Mouse (Mus musculus) limb, embryonic 14.5 days (tissue): ENCODE measurements around the gene Atf7ip2. TPM values are rescaled to one million over a fixed set of nuclear protein-coding genes. Genes with fewer than 3 reads are reported as not detected.

Experiments
- ATAC-seq: fragments of 200-750 bp; cut with Nextera tagmentation; 2 replicates; pipeline ENCODE4 v1.8.0; 2017; ENCODE audit warnings: low read depth, moderate number of reproducible peaks, moderate TSS enrichment; ENCODE audit not compliant: low FRiP score
- DNase-seq: peaks from one replicate; pipeline ENCODE4 v3.0.0-alpha.2; 2015; ENCODE audit warnings: low spot score
- H3K27ac ChIP-seq: fragments of 300-500 bp; sonication (generic); replicated peaks from 2 replicates; pipeline ENCODE4 v1.5.1; 2014; ENCODE audit warnings: low read depth, mild to moderate bottlenecking, low read length, moderate library complexity, mixed read lengths
- H3K27me3 ChIP-seq: fragments of 300-500 bp; sonication (generic); 2 replicates; pipeline ENCODE4 v1.6.1; 2014; ENCODE audit warnings: low read length, mixed read lengths; ENCODE audit not compliant: control insufficient read depth, insufficient read depth
- H3K36me3 ChIP-seq: fragments of 300-500 bp; sonication (generic); 2 replicates; pipeline ENCODE4 v1.6.1; 2014; ENCODE audit warnings: mild to moderate bottlenecking, low read length, moderate library complexity, mixed read lengths; ENCODE audit not compliant: control insufficient read depth, insufficient read depth
- H3K4me1 ChIP-seq: fragments of 300-500 bp; sonication (generic); 2 replicates; pipeline ENCODE4 v1.6.1; 2014; ENCODE audit warnings: antibody characterized with exemption, low read length, mixed read lengths; ENCODE audit not compliant: control insufficient read depth, insufficient read depth
- H3K4me2 ChIP-seq: fragments of 300-500 bp; sonication (generic); replicated peaks from 2 replicates; pipeline ENCODE4 v1.6.1; 2014; ENCODE audit warnings: low read depth, mild to moderate bottlenecking, low read length, moderate library complexity; ENCODE audit not compliant: severe bottlenecking
- H3K4me3 ChIP-seq: fragments of 300-500 bp; sonication (generic); replicated peaks from 2 replicates; pipeline ENCODE4 v1.5.1; 2014; ENCODE audit warnings: low read length
- H3K9ac ChIP-seq: fragments of 300-500 bp; sonication (generic); 2 replicates; pipeline ENCODE4 v1.6.1; 2014; ENCODE audit warnings: mild to moderate bottlenecking, low read depth, low read length, moderate library complexity; ENCODE audit not compliant: severe bottlenecking
- H3K9me3 ChIP-seq: fragments of 300-500 bp; sonication (generic); 2 replicates; pipeline ENCODE4 v1.6.1; 2016; ENCODE audit warnings: low read length; ENCODE audit not compliant: control insufficient read depth
- POLR2A ChIP-seq: fragments of 200-500 bp; IDR thresholded peaks from 2 replicates; pipeline ENCODE4 v1.8.0; 2012; ENCODE audit warnings: inconsistent platforms, mild to moderate bottlenecking, moderate library complexity, borderline replicate concordance; ENCODE audit not compliant: insufficient read depth, insufficient read length; ENCODE audit errors: extremely low read depth
- WGBS: fragments of 180-500 bp; shearing (Covaris S2); extraction: QIAGEN DNeasy Blood & Tissue Kit; methylation state at CpG from one replicate; pipeline ENCODE4 v1.1.7; 2014; 5-methylcytosine and 5-hydroxymethylcytosine counted together
- polyA plus RNA-seq, 2 experiments: library from polyadenylated mRNA; depleted of rRNA in 1 of 2; stranded (reverse) in 1 of 2; unstranded in 1 of 2; fragments of >200 nt; fragmentation: Nextera tagmentation in 1 of 2; extraction: Ambion mirVana in 1 of 2; gene quantifications; 2 replicates each; pipeline versions ENCODE4 v1.2.1 to v1.2.3; 2012 to 2014

Gene Atf7ip2
- polyA plus RNA-seq (2012; rRNA removed) = 1.3 and 1.4 TPM in 2 replicates
- 0.82 and 1.4 TPM in 2 replicates for polyA plus RNA-seq (2014; fragmentation: Nextera tagmentation; extraction: Ambion mirVana)

DNA sequence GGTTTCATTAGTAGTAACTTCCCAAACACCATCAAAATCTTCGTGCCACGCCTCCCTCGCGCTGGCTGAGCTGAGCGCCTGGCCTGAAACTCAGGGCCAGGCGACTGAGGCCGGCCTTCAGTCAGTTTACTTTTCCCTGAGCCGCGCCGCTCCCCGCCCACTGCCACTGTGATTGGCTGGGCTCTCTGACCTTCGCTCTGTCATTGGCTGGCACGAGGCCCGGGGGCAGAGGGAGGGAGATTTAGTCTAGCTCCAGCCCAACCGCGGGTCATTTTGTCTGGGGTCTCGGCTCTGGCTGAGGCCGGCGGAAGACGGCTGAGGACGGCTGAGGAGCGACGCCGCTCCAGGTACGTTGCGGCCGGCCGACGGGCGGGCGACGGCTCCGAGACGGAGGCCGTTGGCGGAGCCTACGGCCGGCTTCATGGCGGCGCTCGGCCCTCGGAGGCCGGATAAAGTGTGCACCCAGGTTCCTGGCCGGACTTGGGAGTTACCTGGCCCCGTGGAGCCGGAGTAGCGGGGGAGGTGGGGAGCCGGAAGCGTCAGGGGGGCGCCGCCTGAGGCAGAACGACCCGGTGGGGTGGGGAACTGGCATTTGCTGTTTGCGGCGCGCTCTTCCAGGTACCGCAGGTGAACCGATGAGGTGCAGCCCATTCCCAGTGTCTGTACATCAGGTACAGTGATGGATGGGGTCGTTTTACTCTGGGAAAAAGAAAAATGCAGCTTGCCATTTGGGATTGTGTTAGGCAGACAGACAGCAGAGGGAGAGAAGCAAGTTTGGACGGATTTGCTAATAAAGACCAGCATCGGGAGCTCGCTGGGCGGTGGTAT, at the start of gene Atf7ip2:
Gene Atf7ip2, plus strand, starts transcription at position 34 of the 828 bp plus-strand sequence.
- WGBS = under 1% methylated on average over 58 of the region's 63 CpGs
- Histone ChIP-seq H3K27me3 (no peaks in the 10 kb centered on the region), H3K4me2 (peak within 1 kb of the TSS; percentile 97), H3K9me3 (peaks cover 3% of the 10 kb centered on the region; the same call in 1 of the 2 replicates), H3K4me3 (peak within 1 kb of the TSS; percentile 54), H3K4me1 (peaks cover 7% of the 10 kb centered on the region; the same call in 1 of the 2 replicates), H3K27ac (no peak within 1 kb of the TSS), H3K9ac (peak within 1 kb of the TSS; percentile 65), H3K36me3 (no peaks in the 10 kb centered on the region)
- ATAC-seq (peak; percentile 98), DNase-seq (peak; percentile 87)
- TF ChIP-seq POLR2A = 0 out of 2 replicates have a peak, but pooled peaks have one; percentile 21

DNA sequence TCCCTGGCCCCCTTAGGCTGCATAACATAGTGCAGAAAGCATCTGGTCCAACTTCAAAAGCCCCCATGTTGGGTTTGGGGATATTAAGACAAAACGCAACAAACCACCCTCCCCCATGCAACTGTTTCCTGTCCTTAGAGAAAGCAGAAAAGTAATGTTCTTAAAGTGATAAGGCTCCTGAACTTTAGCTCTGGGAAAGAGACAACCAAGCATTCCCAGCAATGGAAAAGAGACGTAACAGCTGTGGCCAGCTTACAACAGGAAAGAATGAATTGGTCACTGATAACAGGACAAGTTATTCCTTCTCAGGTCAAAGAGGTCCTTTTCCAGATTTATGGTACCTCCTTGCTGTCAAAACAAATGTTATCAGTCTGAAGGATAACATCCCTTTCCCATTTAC, 49.3 kb upstream of the Atf7ip2 start:
- no peaks in the 10 kb centered on the region for H3K9me3 ChIP-seq
- no peak for TF ChIP-seq POLR2A
- no peaks in the 10 kb centered on the region for H3K27me3 ChIP-seq
- H3K27ac ChIP-seq = no peak overlapping the region
- no peaks in the 10 kb centered on the region for H3K36me3 ChIP-seq
- H3K4me2 ChIP-seq = no peak overlapping the region
- H3K4me1 ChIP-seq = no peaks in the 10 kb centered on the region
- ATAC-seq = no peak
- WGBS = 68% methylated on average over 2 of the region's 2 CpGs
- no peak overlapping the region for H3K4me3 ChIP-seq
- DNase-seq = no peak
- H3K9ac ChIP-seq = no peak overlapping the region

DNA sequence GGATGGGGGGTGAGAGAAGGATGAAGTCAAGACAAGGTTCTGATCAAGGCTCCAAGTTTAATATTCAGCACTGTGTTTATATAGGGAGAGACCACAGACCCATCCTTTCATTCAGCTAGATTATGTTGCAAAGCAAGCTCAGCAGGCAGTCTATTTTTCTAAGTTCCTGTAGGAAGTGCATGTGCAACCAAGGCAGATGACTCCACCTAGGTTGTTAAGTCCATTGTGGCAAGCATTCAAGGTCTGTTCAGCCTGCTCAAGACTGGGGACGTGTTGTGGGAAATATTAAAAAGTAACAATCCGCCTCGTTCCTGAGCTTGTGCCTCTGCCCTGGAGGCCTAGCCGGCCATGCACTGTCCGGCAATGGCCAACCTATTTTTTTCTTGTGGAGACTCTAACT, 45.1 kb upstream of the Atf7ip2 start:
- Histone ChIP-seq H3K9ac (no peak overlapping the region), H3K4me2 (no peak overlapping the region), H3K27me3 (no peaks in the 10 kb centered on the region), H3K36me3 (no peaks in the 10 kb centered on the region), H3K27ac (no peak overlapping the region), H3K4me3 (no peak overlapping the region), H3K4me1 (no peaks in the 10 kb centered on the region), H3K9me3 (no peaks in the 10 kb centered on the region)
- no peak for TF ChIP-seq POLR2A
- ATAC-seq (no peak), DNase-seq (no peak)
- WGBS = 93% methylated on average over 5 of the region's 5 CpGs

DNA sequence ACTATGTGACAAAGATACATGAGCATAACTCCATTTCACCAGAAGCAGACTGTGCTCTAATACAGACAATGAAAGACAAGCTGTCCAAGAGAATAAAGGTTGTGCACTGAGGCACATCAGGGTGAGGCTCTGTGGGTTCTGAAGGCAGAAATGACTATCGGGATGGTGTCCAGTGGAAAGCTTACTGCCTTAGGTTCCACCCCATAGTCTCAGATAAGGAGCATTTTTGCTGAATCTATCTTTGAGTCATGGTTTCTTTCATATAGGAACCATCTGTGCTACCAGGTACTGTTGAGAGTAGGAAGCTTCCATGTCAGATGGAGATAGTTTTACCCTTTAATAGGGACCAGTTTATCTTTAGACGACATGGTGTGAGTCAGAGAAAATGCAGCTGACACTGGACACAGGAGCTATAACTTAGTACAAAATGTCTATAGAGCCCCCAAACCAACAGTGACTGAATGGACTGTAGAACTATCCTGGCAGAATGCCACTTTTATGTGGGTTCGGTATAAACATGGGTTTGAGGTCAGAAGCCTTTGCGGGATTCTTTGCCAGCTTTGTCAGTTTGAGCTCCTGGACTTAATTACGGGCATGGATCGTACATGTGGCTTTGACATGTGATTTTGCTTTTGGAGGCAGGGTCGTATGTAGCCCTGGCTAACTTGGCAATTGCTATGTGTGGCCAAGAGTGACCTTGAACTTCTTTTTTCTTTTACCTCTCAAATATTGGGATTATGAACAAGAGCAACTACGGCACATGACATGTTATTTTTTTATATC, 23.2 kb upstream of the Atf7ip2 start:
- DNase-seq (peak; percentile 12), ATAC-seq (no peak)
- Histone ChIP-seq H3K4me2 (no peak overlapping the region), H3K9ac (no peak overlapping the region), H3K4me1 (no peaks in the 10 kb centered on the region), H3K9me3 (no peaks in the 10 kb centered on the region), H3K27me3 (no peaks in the 10 kb centered on the region), H3K27ac (no peak overlapping the region), H3K36me3 (no peaks in the 10 kb centered on the region), H3K4me3 (no peak overlapping the region)
- 64% methylated on average over 8 of the region's 8 CpGs for WGBS
- TF ChIP-seq POLR2A = no peak

DNA sequence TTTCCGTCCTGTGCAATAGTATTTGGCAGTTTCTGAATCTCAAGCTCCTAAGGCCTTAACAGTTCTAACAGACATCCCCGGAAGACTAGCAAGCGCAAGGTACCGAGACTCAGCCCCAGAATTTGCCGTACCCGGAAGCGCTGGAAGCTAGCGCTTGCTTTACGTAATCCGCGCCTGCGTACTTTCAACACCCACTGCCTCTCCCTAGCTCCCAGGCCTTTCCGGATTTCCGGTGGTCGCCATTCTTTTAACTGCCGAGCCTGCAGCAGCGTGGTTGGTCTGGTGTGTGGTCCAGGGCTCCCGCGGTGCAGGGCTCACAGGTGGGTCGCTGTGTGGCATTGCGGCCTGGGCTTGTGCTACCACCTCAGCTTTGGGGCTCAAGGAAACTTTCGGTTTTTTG, 22.5 kb upstream of the Atf7ip2 start, which contains the start of gene Rpl39l:
Gene Rpl39l, plus strand, starts transcription at position 222 of the 400 bp plus-strand sequence.
- Histone ChIP-seq H3K36me3 (no peaks in the 10 kb centered on the region), H3K4me2 (no peak within 1 kb of the TSS), H3K4me1 (no peaks in the 10 kb centered on the region), H3K27ac (no peak within 1 kb of the TSS; the same call in 1 of the 2 replicates), H3K27me3 (no peaks in the 10 kb centered on the region), H3K4me3 (no peak within 1 kb of the TSS), H3K9ac (no peak within 1 kb of the TSS), H3K9me3 (no peaks in the 10 kb centered on the region)
- DNase-seq (no peak), ATAC-seq (no peak)
- TF ChIP-seq POLR2A = no peak
- 72% methylated on average over 22 of the region's 22 CpGs for WGBS
